Mouse (Mus musculus): ENCODE data around the gene Grm4. TPM values are rescaled to one million over a fixed set of nuclear protein-coding genes. Genes with fewer than 3 reads are reported as not detected.
A peak's percentile ranks its signal among the peaks of the same experiment; 100 is the strongest.

The Grm4 gene
- total and polyA plus RNA-seq, 2 experiments from 2014 or later: 10.1 to 34.3 TPM

- TF ChIP-seq CTCF (IDR thresholded peaks at IDR 0.05; ENCODE audit: low read depth): no peak
- Histone ChIP-seq H3K4me2 (ENCODE audit: low read depth, low read length) (peak overlapping the region; percentile 70), H3K36me3 (ENCODE audit: insufficient read depth, low read length) (no peaks in the 10 kb centered on the region), H3K27ac (peak overlapping the region; percentile 20), H3K9ac (replicated peaks; ENCODE audit: low read length) (peak overlapping the region; percentile 73), H3K4me1 (ENCODE audit: insufficient read depth, low read length) (peaks cover 6% of the 10 kb centered on the region; the same call in 1 of the 2 replicates), H3K27me3 (ENCODE audit: insufficient read depth, low read length) (peaks cover 16% of the 10 kb centered on the region; the same call in 1 of the 2 replicates), H3K9me3 (ENCODE audit: low read length) (no peaks in the 10 kb centered on the region), H3K4me3 (ENCODE audit: low read length) (peak overlapping the region; percentile 65)
- 2% methylated on average over 62 of the region's 78 CpGs for WGBS
- peak; percentile 50 for DNase-seq (ENCODE audit: low spot score)
- no peak for ATAC-seq
Observed at GRCm38 (mm10) chr17:27512619-27513161, 8.5 kb downstream of the Grm4 start.

- Histone ChIP-seq H3K27me3 (ENCODE audit: insufficient read depth, low read length) (peaks cover 16% of the 10 kb centered on the region; the same call in 1 of the 2 replicates), H3K4me1 (ENCODE audit: insufficient read depth, low read length) (peaks cover 6% of the 10 kb centered on the region; the same call in 1 of the 2 replicates)
Observed at GRCm38 (mm10) chr17:27511865-27512618, 9.2 kb downstream of the Grm4 start.

GRCm38 (mm10) chr17:27511125-27511735 is 10.0 kb downstream of the Grm4 start:
- Histone ChIP-seq H3K27me3 (ENCODE audit: insufficient read depth, low read length) (peaks cover 16% of the 10 kb centered on the region; the same call in 1 of the 2 replicates), H3K27ac (no peak overlapping the region), H3K9me3 (ENCODE audit: low read length) (no peaks in the 10 kb centered on the region), H3K4me1 (ENCODE audit: insufficient read depth, low read length) (peaks cover 6% of the 10 kb centered on the region; the same call in 1 of the 2 replicates), H3K4me3 (ENCODE audit: low read length) (peak overlapping the region; percentile 65), H3K4me2 (ENCODE audit: low read depth, low read length) (peak overlapping the region; percentile 70), H3K9ac (replicated peaks; ENCODE audit: low read length) (peak overlapping the region; percentile 73; the same call in 1 of the 2 replicates), H3K36me3 (ENCODE audit: insufficient read depth, low read length) (no peaks in the 10 kb centered on the region)
- 87% methylated on average over 7 of the region's 7 CpGs for WGBS
- ATAC-seq (no peak), DNase-seq (ENCODE audit: low spot score) (no peak)
- TF ChIP-seq CTCF (IDR thresholded peaks at IDR 0.05; ENCODE audit: low read depth): no peak

More at GRCm38 (mm10) chr17:27511865-27512618, 9.2 kb downstream of the Grm4 start:
- Histone ChIP-seq H3K4me3 (ENCODE audit: low read length) (peak overlapping the region; percentile 65), H3K9me3 (ENCODE audit: low read length) (no peaks in the 10 kb centered on the region), H3K4me2 (ENCODE audit: low read depth, low read length) (peak overlapping the region; percentile 70), H3K36me3 (ENCODE audit: insufficient read depth, low read length) (no peaks in the 10 kb centered on the region), H3K27ac (peak overlapping the region; percentile 20; the same call in 1 of the 2 replicates), H3K9ac (replicated peaks; ENCODE audit: low read length) (peak overlapping the region; percentile 73)
- WGBS: under 1% methylated on average over 61 of the region's 64 CpGs
- DNase-seq (ENCODE audit: low spot score): peak; percentile 61
- TF ChIP-seq CTCF (IDR thresholded peaks at IDR 0.05; ENCODE audit: low read depth): peak; percentile 24
- peak; percentile 21; the same call in 1 of the 2 replicates for ATAC-seq

GRCm38 (mm10) chr17:27510258-27511124 is 10.7 kb downstream of the Grm4 start:
- H3K9ac ChIP-seq (replicated peaks; ENCODE audit: low read length): no peak overlapping the region
- no peaks in the 10 kb centered on the region for H3K9me3 ChIP-seq (ENCODE audit: low read length)

GRCm38 (mm10) chr17:27509056-27509455 is 12.1 kb downstream of the Grm4 start:
- 75% methylated on average over 5 of the region's 5 CpGs for WGBS
- no peak overlapping the region for H3K27ac ChIP-seq
- H3K4me2 ChIP-seq (ENCODE audit: low read depth, low read length): no peak overlapping the region
- peaks cover 6% of the 10 kb centered on the region; the same call in 1 of the 2 replicates for H3K27me3 ChIP-seq (ENCODE audit: insufficient read depth, low read length)
- no peak for TF ChIP-seq CTCF (IDR thresholded peaks at IDR 0.05; ENCODE audit: low read depth)
- no peak for DNase-seq (ENCODE audit: low spot score)
- H3K4me3 ChIP-seq (ENCODE audit: low read length): no peak overlapping the region
- H3K4me1 ChIP-seq (ENCODE audit: insufficient read depth, low read length): peaks cover 4% of the 10 kb centered on the region; the same call in 1 of the 2 replicates
- no peak for ATAC-seq
- H3K36me3 ChIP-seq (ENCODE audit: insufficient read depth, low read length): no peaks in the 10 kb centered on the region
- no peaks in the 10 kb centered on the region for H3K9me3 ChIP-seq (ENCODE audit: low read length)
- H3K9ac ChIP-seq (replicated peaks; ENCODE audit: low read length): no peak overlapping the region

More at GRCm38 (mm10) chr17:27510258-27511124, 10.7 kb downstream of the Grm4 start:
- peaks cover 10% of the 10 kb centered on the region; the same call in 1 of the 2 replicates for H3K27me3 ChIP-seq (ENCODE audit: insufficient read depth, low read length)
- no peaks in the 10 kb centered on the region for H3K36me3 ChIP-seq (ENCODE audit: insufficient read depth, low read length)
- no peak overlapping the region for H3K4me3 ChIP-seq (ENCODE audit: low read length)
- peaks cover 6% of the 10 kb centered on the region; the same call in 1 of the 2 replicates for H3K4me1 ChIP-seq (ENCODE audit: insufficient read depth, low read length)
- no peak overlapping the region for H3K27ac ChIP-seq
- ATAC-seq (no peak), DNase-seq (ENCODE audit: low spot score) (no peak)
- peak; percentile 31 for TF ChIP-seq CTCF (IDR thresholded peaks at IDR 0.05; ENCODE audit: low read depth)
- WGBS: 43% methylated on average over 9 of the region's 9 CpGs
- H3K4me2 ChIP-seq (ENCODE audit: low read depth, low read length): peak overlapping the region; percentile 70; the same call in 1 of the 2 replicates

- WGBS: 69% methylated on average over 5 of the region's 5 CpGs
- no peak overlapping the region for H3K9ac ChIP-seq (replicated peaks; ENCODE audit: low read length)
- H3K4me3 ChIP-seq (ENCODE audit: low read length): no peak overlapping the region
- no peak for TF ChIP-seq CTCF (IDR thresholded peaks at IDR 0.05; ENCODE audit: low read depth)
- ATAC-seq: no peak
- peaks cover 3% of the 10 kb centered on the region; the same call in 1 of the 2 replicates for H3K4me1 ChIP-seq (ENCODE audit: insufficient read depth, low read length)
- peaks cover under 1% of the 10 kb centered on the region; the same call in 1 of the 2 replicates for H3K27me3 ChIP-seq (ENCODE audit: insufficient read depth, low read length)
- no peak for DNase-seq (ENCODE audit: low spot score)
- no peak overlapping the region for H3K4me2 ChIP-seq (ENCODE audit: low read depth, low read length)
- H3K27ac ChIP-seq: no peak overlapping the region
- no peaks in the 10 kb centered on the region for H3K9me3 ChIP-seq (ENCODE audit: low read length)
- no peaks in the 10 kb centered on the region for H3K36me3 ChIP-seq (ENCODE audit: insufficient read depth, low read length)
Observed at GRCm38 (mm10) chr17:27508513-27508912, 12.7 kb downstream of the Grm4 start.

All from hindbrain, postnatal 0 days (tissue).